Mouse (Mus musculus) neutrophil, adult 5-6 weeks (primary cell): ENCODE measurements around the gene Ubash3b. TPM values are rescaled to one million over a fixed set of nuclear protein-coding genes. Genes with fewer than 3 reads are reported as not detected.

Experiments
- ATAC-seq: fragments of 151-379, 151-347 bp; 2 replicates; pipeline ENCODE4 v1.8.0; 2017; ENCODE audit warnings: mild to moderate bottlenecking, moderate TSS enrichment; ENCODE audit not compliant: insufficient number of reproducible peaks, poor library complexity, low FRiP score, severe bottlenecking; ENCODE audit errors: extremely low read depth
- total RNA-seq: library from RNA; stranded (forward); fragments of 200-1000 nt; gene quantifications from 2 replicates; pipeline ENCODE4 v1.2.3, GENCODE M21; 2017

Gene Ubash3b
- total RNA-seq, 1 experiment from 2014 or later: 7.1 TPM

DNA sequence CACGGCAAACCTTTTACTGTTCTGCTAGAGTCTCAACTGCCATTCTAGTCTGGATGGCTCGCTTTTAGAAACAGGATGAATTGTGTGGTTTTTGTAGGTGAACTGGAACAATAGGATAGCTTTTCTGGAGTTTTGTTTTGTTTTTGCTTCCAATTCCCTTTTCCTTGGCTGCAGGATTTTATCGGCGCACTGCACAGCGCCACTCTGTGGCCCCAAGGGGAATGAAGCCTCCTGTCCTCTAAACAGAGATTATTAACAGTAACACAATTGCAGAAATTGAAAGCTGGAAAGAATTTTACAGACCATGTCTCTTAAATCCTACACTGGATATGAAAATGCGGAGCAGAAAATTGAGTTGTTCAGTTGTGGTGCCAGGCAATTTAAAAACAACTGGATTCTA is 179.0 kb downstream of the Ubash3b start:
- ATAC-seq: no peak

DNA sequence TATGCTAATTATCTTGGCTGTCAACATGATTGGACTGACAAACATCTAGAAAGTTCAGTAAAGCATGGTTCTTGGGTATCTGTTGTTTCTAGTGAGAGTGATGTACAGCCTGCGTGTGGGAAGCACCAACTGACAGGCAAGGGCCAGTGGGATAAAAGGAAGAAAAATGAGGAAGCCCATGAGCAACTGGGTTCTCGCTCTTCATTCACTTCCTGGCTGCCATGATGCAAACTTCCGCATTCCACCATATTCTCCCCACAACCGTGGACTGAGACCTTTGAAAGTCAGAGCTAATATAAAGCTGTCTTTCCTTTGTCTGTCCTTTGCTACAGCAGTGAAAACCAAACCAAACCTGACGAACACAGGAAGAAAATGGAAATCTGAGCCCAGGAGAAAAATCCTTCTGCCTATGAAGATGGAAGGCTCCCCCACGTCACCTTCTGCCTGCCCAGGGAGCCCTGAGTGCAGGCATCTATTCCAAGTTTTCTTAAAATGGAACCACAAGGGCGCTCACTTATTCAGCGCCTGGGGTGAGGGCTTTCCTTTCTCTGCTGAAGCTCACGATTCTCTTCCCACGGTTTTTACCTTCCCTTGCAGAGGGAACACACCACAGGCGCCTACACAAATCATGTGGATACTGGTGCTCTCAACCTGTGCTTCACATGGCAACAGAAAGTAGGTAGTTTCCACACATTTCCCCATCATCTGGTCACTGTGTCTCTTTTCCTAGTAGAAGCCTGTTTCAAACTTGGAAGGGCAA is 187.3 kb downstream of the Ubash3b start:
- peak; percentile 87 for ATAC-seq

- no peak for ATAC-seq
Measured at GRCm38 (mm10) chr9:40964418-40964714, 197.1 kb downstream of the Ubash3b start.

DNA sequence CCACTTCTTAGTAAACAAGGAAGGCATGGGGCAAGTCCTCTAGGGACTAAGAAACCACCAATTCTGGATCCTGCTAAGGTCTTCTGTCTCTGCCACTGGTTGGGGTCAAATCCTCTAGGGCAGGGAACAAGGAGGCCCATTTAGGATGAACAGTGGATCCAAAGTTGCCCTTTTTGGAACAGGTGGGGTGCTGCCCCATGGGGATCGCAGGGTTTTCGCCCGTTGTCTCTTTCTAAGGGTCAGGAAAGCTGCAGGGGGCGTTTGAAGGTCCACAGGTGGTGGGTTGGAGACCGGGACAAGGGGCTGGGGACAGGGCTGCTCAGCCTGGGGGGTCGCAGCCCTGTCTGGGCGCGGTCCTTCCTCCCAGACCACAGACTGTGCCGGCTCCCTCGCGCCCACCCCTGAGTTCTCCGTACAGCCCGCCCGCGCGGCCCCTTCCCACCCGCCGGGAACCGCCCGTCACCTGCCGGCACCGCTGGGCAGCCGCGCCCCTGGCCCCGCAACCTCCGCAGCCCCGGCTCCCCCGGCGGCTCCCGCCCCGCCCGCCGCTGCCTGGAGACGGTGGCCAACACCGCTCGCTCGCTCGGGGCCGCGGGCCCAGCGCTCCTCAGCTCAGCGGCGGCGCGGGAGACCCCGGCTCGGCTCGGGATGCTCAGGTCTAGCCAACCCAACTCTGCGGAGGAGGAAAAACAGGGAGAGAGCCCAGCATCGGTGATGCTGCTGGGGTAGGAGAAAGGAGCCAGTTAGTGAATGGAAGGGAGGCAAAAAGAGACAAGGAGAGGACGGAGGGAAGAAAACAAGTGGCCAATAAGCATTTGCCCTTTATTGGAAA is 197.7 kb downstream of the Ubash3b start, which contains the start of gene Jhy:
Gene Jhy, minus strand, starts transcription at position 533 of the 832 bp plus-strand sequence.
- no peak for ATAC-seq

DNA sequence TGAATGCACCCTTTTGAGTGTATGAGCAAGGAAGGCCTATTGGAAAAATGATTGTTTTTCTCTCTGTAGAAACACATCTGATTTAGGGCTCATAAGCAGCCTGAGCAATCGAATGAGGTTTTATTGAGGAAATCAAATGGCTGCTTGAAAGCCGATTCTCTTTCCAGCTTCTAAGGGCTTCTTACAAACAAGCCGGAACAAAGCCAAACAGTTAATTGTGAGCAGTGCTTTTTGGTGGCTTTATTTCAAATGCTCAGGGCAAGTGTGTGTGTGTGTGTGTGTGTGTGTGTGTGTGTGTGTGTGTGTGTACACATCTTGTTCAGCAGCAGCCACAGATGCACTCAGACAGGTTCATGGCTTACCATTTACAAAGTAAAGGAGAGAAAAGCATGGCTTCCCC is 200.1 kb downstream of the Ubash3b start:
- no peak for ATAC-seq

Other genes starting within 250 kb of the Ubash3b start
- gene Jhy, start 197.6 kb downstream of the Ubash3b start, total RNA-seq: not detected in 2 replicates
- gene Crtam, start 157.1 kb downstream of the Ubash3b start, total RNA-seq: 2.1 TPM in 2 replicates